Mouse (Mus musculus): ENCODE measurements around the gene Adrm1. TPM values are rescaled to one million over a fixed set of nuclear protein-coding genes. Genes with fewer than 3 reads are reported as not detected.

The Adrm1 gene
- polyA plus RNA-seq, 1 experiment from 2014 or later = 202 TPM

DNA sequence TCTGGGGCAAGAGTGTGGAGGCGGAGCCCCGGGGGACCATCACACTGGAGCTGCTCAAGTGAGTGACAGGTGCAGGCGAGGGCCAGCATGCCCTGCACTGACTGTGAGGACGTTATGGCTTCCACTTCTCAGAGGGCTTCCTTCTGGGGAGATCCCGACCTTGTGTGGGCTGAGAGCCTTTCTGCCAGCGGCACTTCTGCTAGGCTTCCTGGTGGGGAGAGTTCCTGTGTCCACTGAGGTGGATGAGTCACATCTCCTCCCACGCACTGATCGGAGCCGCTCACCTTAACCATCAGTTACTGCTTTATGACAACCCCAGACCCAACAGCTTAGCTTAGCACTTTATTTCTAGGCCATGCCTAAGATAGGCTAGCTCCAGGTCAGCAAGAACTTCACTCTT lies 22.7 kb upstream of the Adrm1 start:
- H3K4me1 ChIP-seq (replicated peaks; ENCODE audit: control insufficient read depth, insufficient read depth, low read length) = no peaks in the 10 kb centered on the region
- no peak overlapping the region for H3K4me3 ChIP-seq (replicated peaks; ENCODE audit: low read length)
- no peak overlapping the region for H3K4me2 ChIP-seq (ENCODE audit: low read length)
- H3K9me3 ChIP-seq (ENCODE audit: control insufficient read depth, low read length) = no peaks in the 10 kb centered on the region
- H3K36me3 ChIP-seq (ENCODE audit: control insufficient read depth, insufficient read depth) = peaks cover 35% of the 10 kb centered on the region
- WGBS = 87% methylated on average over 9 of the region's 9 CpGs
- no peak overlapping the region for H3K9ac ChIP-seq (replicated peaks; ENCODE audit: low read depth, low read length)
- no peak overlapping the region for H3K27ac ChIP-seq (ENCODE audit: low read length)
- no peak for ATAC-seq
- H3K27me3 ChIP-seq (replicated peaks; ENCODE audit: control insufficient read depth, insufficient read depth, low read length) = no peaks in the 10 kb centered on the region

GRCm38 (mm10) chr2:180154796-180155195 lies 16.5 kb upstream of the Adrm1 start:
- ATAC-seq = no peak
- no peaks in the 10 kb centered on the region for H3K27me3 ChIP-seq (replicated peaks; ENCODE audit: control insufficient read depth, insufficient read depth, low read length)
- H3K4me2 ChIP-seq (ENCODE audit: low read length) = no peak overlapping the region
- no peak overlapping the region for H3K4me3 ChIP-seq (replicated peaks; ENCODE audit: low read length)
- WGBS = 68% methylated on average over 3 of the region's 3 CpGs
- H3K36me3 ChIP-seq (ENCODE audit: control insufficient read depth, insufficient read depth) = peaks cover 31% of the 10 kb centered on the region
- no peaks in the 10 kb centered on the region for H3K4me1 ChIP-seq (replicated peaks; ENCODE audit: control insufficient read depth, insufficient read depth, low read length)
- no peak overlapping the region for H3K9ac ChIP-seq (replicated peaks; ENCODE audit: low read depth, low read length)
- no peaks in the 10 kb centered on the region for H3K9me3 ChIP-seq (ENCODE audit: control insufficient read depth, low read length)
- H3K27ac ChIP-seq (ENCODE audit: low read length) = no peak overlapping the region

DNA sequence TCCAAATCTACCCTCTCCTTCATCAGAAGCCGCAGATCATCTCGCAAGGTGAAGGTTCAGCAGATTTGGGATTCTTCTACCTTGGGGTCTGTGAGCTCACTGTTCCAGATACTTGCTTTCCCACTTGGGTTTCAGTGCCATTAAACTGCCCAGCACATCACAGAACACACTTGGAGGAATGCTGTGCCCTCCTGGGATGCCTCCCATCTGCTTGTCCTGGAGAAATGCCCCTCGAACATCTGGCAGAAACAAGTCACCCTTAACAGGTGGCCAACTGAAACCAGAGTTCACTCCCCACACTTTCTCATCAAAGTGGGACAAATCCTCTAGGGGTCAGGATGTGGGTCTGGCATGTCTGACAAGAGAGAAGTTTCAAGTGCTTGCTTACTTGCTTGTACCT lies 12.7 kb upstream of the Adrm1 start:
- H3K4me1 ChIP-seq (replicated peaks; ENCODE audit: control insufficient read depth, insufficient read depth, low read length) = no peaks in the 10 kb centered on the region
- peaks cover 32% of the 10 kb centered on the region for H3K36me3 ChIP-seq (ENCODE audit: control insufficient read depth, insufficient read depth)
- no peak overlapping the region for H3K27ac ChIP-seq (ENCODE audit: low read length)
- no peak overlapping the region for H3K4me2 ChIP-seq (ENCODE audit: low read length)
- no peak overlapping the region for H3K9ac ChIP-seq (replicated peaks; ENCODE audit: low read depth, low read length)
- no peaks in the 10 kb centered on the region for H3K27me3 ChIP-seq (replicated peaks; ENCODE audit: control insufficient read depth, insufficient read depth, low read length)
- H3K4me3 ChIP-seq (replicated peaks; ENCODE audit: low read length) = no peak overlapping the region
- ATAC-seq = no peak
- H3K9me3 ChIP-seq (ENCODE audit: control insufficient read depth, low read length) = no peaks in the 10 kb centered on the region
- WGBS = 91% methylated on average over 3 of the region's 3 CpGs

GRCm38 (mm10) chr2:180165855-180166254 lies 5.4 kb upstream of the Adrm1 start:
- peaks cover 2% of the 10 kb centered on the region; the same call in 1 of the 2 replicates for H3K4me1 ChIP-seq (replicated peaks; ENCODE audit: control insufficient read depth, insufficient read depth, low read length)
- H3K36me3 ChIP-seq (ENCODE audit: control insufficient read depth, insufficient read depth) = peaks cover 12% of the 10 kb centered on the region; the same call in 1 of the 2 replicates
- H3K27ac ChIP-seq (ENCODE audit: low read length) = no peak overlapping the region
- H3K9ac ChIP-seq (replicated peaks; ENCODE audit: low read depth, low read length) = no peak overlapping the region
- ATAC-seq = no peak
- no peak overlapping the region for H3K4me3 ChIP-seq (replicated peaks; ENCODE audit: low read length)
- 77% methylated on average over 2 of the region's 2 CpGs for WGBS
- no peaks in the 10 kb centered on the region for H3K27me3 ChIP-seq (replicated peaks; ENCODE audit: control insufficient read depth, insufficient read depth, low read length)
- H3K4me2 ChIP-seq (ENCODE audit: low read length) = no peak overlapping the region
- H3K9me3 ChIP-seq (ENCODE audit: control insufficient read depth, low read length) = no peaks in the 10 kb centered on the region

- H3K27ac ChIP-seq (ENCODE audit: low read length) = no peak overlapping the region
- no peak overlapping the region for H3K4me3 ChIP-seq (replicated peaks; ENCODE audit: low read length)
- no peaks in the 10 kb centered on the region for H3K9me3 ChIP-seq (ENCODE audit: control insufficient read depth, low read length)
- peaks cover 4% of the 10 kb centered on the region; the same call in 1 of the 2 replicates for H3K4me1 ChIP-seq (replicated peaks; ENCODE audit: control insufficient read depth, insufficient read depth, low read length)
- 89% methylated on average over 2 of the region's 2 CpGs for WGBS
- H3K27me3 ChIP-seq (replicated peaks; ENCODE audit: control insufficient read depth, insufficient read depth, low read length) = no peaks in the 10 kb centered on the region
- ATAC-seq = no peak
- no peak overlapping the region for H3K9ac ChIP-seq (replicated peaks; ENCODE audit: low read depth, low read length)
- H3K4me2 ChIP-seq (ENCODE audit: low read length) = no peak overlapping the region
- H3K36me3 ChIP-seq (ENCODE audit: control insufficient read depth, insufficient read depth) = 0 out of 2 replicates have a peak, but pooled peaks cover 5% of the 10 kb centered on the region
Measured at GRCm38 (mm10) chr2:180166869-180167268, 4.4 kb upstream of the Adrm1 start.

- Histone ChIP-seq H3K4me1 (replicated peaks; ENCODE audit: control insufficient read depth, insufficient read depth, low read length) (peaks cover 19% of the 10 kb centered on the region), H3K9me3 (ENCODE audit: control insufficient read depth, low read length) (no peaks in the 10 kb centered on the region), H3K4me3 (replicated peaks; ENCODE audit: low read length) (no peak overlapping the region), H3K27ac (ENCODE audit: low read length) (no peak overlapping the region), H3K9ac (replicated peaks; ENCODE audit: low read depth, low read length) (no peak overlapping the region), H3K27me3 (replicated peaks; ENCODE audit: control insufficient read depth, insufficient read depth, low read length) (no peaks in the 10 kb centered on the region), H3K36me3 (ENCODE audit: control insufficient read depth, insufficient read depth) (peaks cover 4% of the 10 kb centered on the region), H3K4me2 (ENCODE audit: low read length) (no peak overlapping the region)
- whole genome bisulfite sequencing = 70% methylated on average over 11 of the region's 11 CpGs
- no peak for ATAC-seq
Measured at GRCm38 (mm10) chr2:180170151-180170805, 1.0 kb upstream of the Adrm1 start.

DNA sequence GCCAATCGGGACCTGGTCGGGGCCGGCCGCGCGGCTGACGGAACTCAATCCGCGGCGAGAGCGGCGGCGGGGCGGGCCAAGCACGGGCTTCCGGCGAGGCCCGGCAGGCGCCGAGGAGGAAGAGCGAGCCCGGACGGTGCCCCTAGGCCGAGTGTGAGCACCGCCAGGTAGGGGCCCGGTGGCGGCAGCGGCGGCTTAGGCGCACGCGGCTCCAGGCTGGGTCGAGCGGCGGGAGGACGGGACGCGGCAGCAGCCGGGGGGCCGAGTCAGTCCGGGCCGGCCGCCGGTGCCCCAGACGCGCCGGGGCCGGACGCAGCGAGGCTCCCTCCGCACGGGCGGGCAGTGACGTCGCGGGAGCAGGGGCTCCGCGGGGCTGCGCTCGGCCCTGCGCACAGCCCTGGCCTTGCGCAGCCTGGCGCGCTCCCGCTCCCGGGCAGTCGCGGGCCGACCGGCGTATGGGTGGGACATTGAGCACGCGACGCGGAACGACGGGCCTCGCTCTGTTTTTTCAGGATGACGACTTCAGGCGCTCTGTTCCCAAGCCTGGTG lies 311 bp downstream of the Adrm1 start:
- H3K27ac ChIP-seq (ENCODE audit: low read length) = peak overlapping the region; percentile 84
- peaks cover 19% of the 10 kb centered on the region for H3K4me1 ChIP-seq (replicated peaks; ENCODE audit: control insufficient read depth, insufficient read depth, low read length)
- H3K36me3 ChIP-seq (ENCODE audit: control insufficient read depth, insufficient read depth) = peaks cover 10% of the 10 kb centered on the region
- H3K4me2 ChIP-seq (ENCODE audit: low read length) = peak overlapping the region; percentile 99
- H3K9me3 ChIP-seq (ENCODE audit: control insufficient read depth, low read length) = no peaks in the 10 kb centered on the region
- H3K27me3 ChIP-seq (replicated peaks; ENCODE audit: control insufficient read depth, insufficient read depth, low read length) = no peaks in the 10 kb centered on the region
- H3K9ac ChIP-seq (replicated peaks; ENCODE audit: low read depth, low read length) = peak overlapping the region; percentile 90
- peak; percentile 56 for ATAC-seq
- H3K4me3 ChIP-seq (replicated peaks; ENCODE audit: low read length) = peak overlapping the region; percentile 87
- WGBS = under 1% methylated on average over 64 of the region's 80 CpGs

DNA sequence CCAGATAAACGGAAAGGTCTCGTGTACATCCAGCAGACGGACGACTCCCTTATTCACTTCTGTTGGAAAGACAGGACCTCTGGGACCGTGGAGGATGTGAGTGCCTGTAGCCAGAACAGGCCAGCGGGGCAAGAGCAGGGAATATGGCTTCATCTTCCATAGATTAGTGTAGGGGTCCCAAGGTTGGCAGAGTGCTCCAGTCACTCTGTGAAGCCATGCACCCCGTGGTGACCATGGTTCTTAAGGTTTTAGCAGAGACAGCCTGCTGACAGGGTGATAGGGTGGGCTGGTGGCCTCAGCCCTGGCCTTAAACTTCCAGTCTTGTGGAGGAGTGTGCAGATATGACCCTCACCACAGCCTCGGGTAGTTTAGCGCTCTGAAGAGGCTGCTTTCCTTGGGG lies 867 bp downstream of the Adrm1 start:
- H3K27me3 ChIP-seq (replicated peaks; ENCODE audit: control insufficient read depth, insufficient read depth, low read length) = no peaks in the 10 kb centered on the region
- peaks cover 13% of the 10 kb centered on the region for H3K36me3 ChIP-seq (ENCODE audit: control insufficient read depth, insufficient read depth)
- H3K27ac ChIP-seq (ENCODE audit: low read length) = no peak overlapping the region
- WGBS = 4% methylated on average over 8 of the region's 9 CpGs
- H3K4me1 ChIP-seq (replicated peaks; ENCODE audit: control insufficient read depth, insufficient read depth, low read length) = peaks cover 19% of the 10 kb centered on the region
- no peak for ATAC-seq
- peak overlapping the region; percentile 87 for H3K4me3 ChIP-seq (replicated peaks; ENCODE audit: low read length)
- peak overlapping the region; percentile 90 for H3K9ac ChIP-seq (replicated peaks; ENCODE audit: low read depth, low read length)
- no peaks in the 10 kb centered on the region for H3K9me3 ChIP-seq (ENCODE audit: control insufficient read depth, low read length)
- peak overlapping the region; percentile 99 for H3K4me2 ChIP-seq (ENCODE audit: low read length)

- Histone ChIP-seq H3K4me2 (ENCODE audit: low read length) (peak overlapping the region; percentile 99; the same call in 1 of the 2 replicates), H3K9ac (replicated peaks; ENCODE audit: low read depth, low read length) (no peak overlapping the region), H3K27me3 (replicated peaks; ENCODE audit: control insufficient read depth, insufficient read depth, low read length) (no peaks in the 10 kb centered on the region), H3K36me3 (ENCODE audit: control insufficient read depth, insufficient read depth) (peaks cover 19% of the 10 kb centered on the region), H3K4me3 (replicated peaks; ENCODE audit: low read length) (no peak overlapping the region), H3K4me1 (replicated peaks; ENCODE audit: control insufficient read depth, insufficient read depth, low read length) (peaks cover 19% of the 10 kb centered on the region), H3K27ac (ENCODE audit: low read length) (no peak overlapping the region), H3K9me3 (ENCODE audit: control insufficient read depth, low read length) (no peaks in the 10 kb centered on the region)
- WGBS = 71% methylated on average over 4 of the region's 4 CpGs
- no peak for ATAC-seq
Measured at GRCm38 (mm10) chr2:180173163-180173562, 1.9 kb downstream of the Adrm1 start.
